Mouse (Mus musculus) intestine, embryonic 14.5 days (tissue): ENCODE measurements around the gene Samd4b. TPM values are rescaled to one million over a fixed set of nuclear protein-coding genes. Genes with fewer than 3 reads are reported as not detected.
"Not testable (repeated sequence)": the region's sequence is repeated elsewhere in the genome, so short reads cannot be mapped to it uniquely, and the experiment has no call there.

Source experiments
- ATAC-seq: fragments of 200-750 bp; cut with Nextera tagmentation; replicated peaks from 2 replicates; pipeline ENCODE4 v1.8.0; 2017; ENCODE audit warnings: low read depth, moderate number of reproducible peaks, moderate TSS enrichment, moderate library complexity; ENCODE audit not compliant: low FRiP score, low TSS enrichment
- DNase-seq: peaks from one replicate; pipeline ENCODE4 v3.0.0-alpha.2; 2018; ENCODE audit warnings: low spot score
- H3K27ac ChIP-seq: fragments of 300-500 bp; sonication (generic); 2 replicates; pipeline ENCODE4 v1.5.1; 2014; ENCODE audit warnings: low read depth, mild to moderate bottlenecking, control low read depth
- H3K27me3 ChIP-seq: fragments of 300-500 bp; sonication (generic); replicated peaks from 2 replicates; pipeline ENCODE4 v1.6.1; 2014; ENCODE audit warnings: low read length, control low read depth; ENCODE audit not compliant: control insufficient read depth, insufficient read depth
- H3K36me3 ChIP-seq: fragments of 300-500 bp; sonication (generic); 2 replicates; pipeline ENCODE4 v1.6.1; 2014; ENCODE audit warnings: low read length, control low read depth; ENCODE audit not compliant: control insufficient read depth, insufficient read depth
- H3K4me1 ChIP-seq: fragments of 300-500 bp; sonication (generic); replicated peaks from 2 replicates; pipeline ENCODE4 v1.6.1; 2014; ENCODE audit warnings: low read length, control low read depth, mixed read lengths; ENCODE audit not compliant: control insufficient read depth, insufficient read depth
- H3K4me2 ChIP-seq: fragments of 300-500 bp; sonication (generic); 2 replicates; pipeline ENCODE4 v1.6.1; 2014; ENCODE audit warnings: low read length
- H3K4me3 ChIP-seq: fragments of 300-500 bp; sonication (generic); 2 replicates; pipeline ENCODE4 v1.5.1; 2014; ENCODE audit warnings: low read depth, low read length, control low read depth, mixed read lengths
- H3K9ac ChIP-seq: fragments of 300-500 bp; sonication (generic); 2 replicates; pipeline ENCODE4 v1.6.1; 2014; ENCODE audit warnings: mild to moderate bottlenecking, low read length
- H3K9me3 ChIP-seq: fragments of 300-500 bp; sonication (generic); 2 replicates; pipeline ENCODE4 v1.6.1; 2016; ENCODE audit warnings: low read length, control low read depth; ENCODE audit not compliant: control insufficient read depth
- WGBS: fragments of 180-500 bp; shearing (Covaris S2); extraction: QIAGEN DNeasy Blood & Tissue Kit; methylation state at CpG from one replicate; pipeline ENCODE4 v1.1.7; 2014; 5-methylcytosine and 5-hydroxymethylcytosine counted together
- polyA plus RNA-seq: library from polyadenylated mRNA; unstranded; fragments of >200 nt; fragmentation: Nextera tagmentation; extraction: Ambion mirVana; gene quantifications from 2 replicates; pipeline ENCODE4 v1.2.1, GENCODE M21; 2014

The Samd4b gene
- polyA plus RNA-seq, 1 experiment from 2014 or later = 27.7 TPM

DNA sequence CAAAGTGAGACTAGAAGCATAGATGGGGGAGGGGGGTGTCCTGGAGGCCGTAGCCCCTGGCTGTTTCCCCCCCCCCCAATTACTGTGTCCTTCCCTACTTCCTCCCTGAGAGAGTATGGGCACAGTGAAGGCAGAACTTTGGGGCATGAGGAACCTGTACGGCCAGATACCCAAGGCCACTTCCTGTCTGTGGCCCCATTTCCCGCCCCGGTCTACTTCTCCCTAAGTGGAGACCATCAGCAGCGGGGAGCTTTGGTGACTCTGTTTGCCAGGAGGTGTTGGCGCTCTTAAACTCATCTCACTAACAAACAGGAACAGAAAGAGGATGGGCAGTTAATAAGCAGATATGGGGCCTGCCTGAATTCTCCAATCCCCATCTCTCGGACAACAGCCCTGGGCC, 50.3 kb downstream of the Samd4b start:
- H3K9ac ChIP-seq = no peak overlapping the region
- no peaks in the 10 kb centered on the region for H3K4me1 ChIP-seq
- peaks cover 39% of the 10 kb centered on the region for H3K27me3 ChIP-seq
- no peaks in the 10 kb centered on the region for H3K36me3 ChIP-seq
- no peak overlapping the region for H3K4me2 ChIP-seq
- no peak overlapping the region for H3K27ac ChIP-seq
- 71% methylated on average over 7 of the region's 7 CpGs for WGBS
- DNase-seq (no peak), ATAC-seq (no peak)
- no peak overlapping the region for H3K4me3 ChIP-seq
- no peaks in the 10 kb centered on the region for H3K9me3 ChIP-seq

DNA sequence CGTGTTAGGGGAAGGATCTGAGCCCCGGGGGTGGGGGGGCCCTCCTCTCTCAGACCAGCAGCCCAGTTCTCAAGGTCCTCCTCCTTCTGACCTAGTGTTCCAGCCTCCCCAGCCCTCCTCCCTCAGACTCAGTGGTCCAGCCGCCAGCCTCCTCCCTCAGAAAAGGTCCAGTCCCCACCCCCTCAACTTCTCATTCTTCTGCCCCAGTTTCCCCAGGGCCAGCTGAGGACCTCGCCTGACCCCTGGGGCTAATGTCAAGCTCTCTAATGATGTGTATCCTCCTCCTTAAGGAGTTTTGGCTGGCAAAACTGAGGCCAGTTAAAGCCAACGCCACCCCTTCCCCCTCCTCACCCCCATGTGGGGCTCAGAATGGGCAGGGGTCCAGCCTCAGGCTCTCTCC, 50.8 kb downstream of the Samd4b start, which contains the start of gene Nccrp1:
Nccrp1 (minus strand) TSS at position 101 of the 400 bp plus-strand sequence.
- H3K36me3 ChIP-seq = no peaks in the 10 kb centered on the region
- H3K4me2 ChIP-seq = peak within 1 kb of the TSS; percentile 43
- WGBS = 7% methylated on average over 5 of the region's 5 CpGs
- no peaks in the 10 kb centered on the region for H3K4me1 ChIP-seq
- peaks cover 39% of the 10 kb centered on the region for H3K27me3 ChIP-seq
- no peaks in the 10 kb centered on the region for H3K9me3 ChIP-seq
- ATAC-seq (no peak), DNase-seq (no peak)
- peak within 1 kb of the TSS; percentile 4; the same call in 1 of the 2 replicates for H3K4me3 ChIP-seq
- no peak within 1 kb of the TSS for H3K9ac ChIP-seq
- no peak within 1 kb of the TSS for H3K27ac ChIP-seq

DNA sequence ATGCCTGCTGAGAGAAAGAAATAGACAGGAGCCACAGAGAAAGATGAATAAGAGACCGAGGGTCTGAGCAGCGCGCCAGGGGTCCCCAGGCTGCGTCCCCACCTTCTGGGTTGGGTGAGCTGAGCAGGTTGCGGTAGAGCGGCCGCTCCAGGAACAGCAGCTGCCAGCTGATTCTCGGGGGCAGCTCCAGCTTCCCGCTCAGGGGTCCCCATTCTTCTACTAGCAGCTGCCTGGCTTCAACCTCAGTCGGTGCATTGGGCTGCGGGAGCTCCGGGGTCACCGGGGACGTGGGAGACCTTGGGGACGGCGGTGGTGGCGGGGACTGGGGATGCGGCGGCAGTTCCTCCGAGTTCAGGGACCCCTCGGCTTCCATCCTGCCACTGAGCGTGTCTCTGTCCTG, 51.3 kb downstream of the Samd4b start:
- H3K27me3 ChIP-seq = peaks cover 39% of the 10 kb centered on the region
- no peak overlapping the region for H3K9ac ChIP-seq
- no peaks in the 10 kb centered on the region for H3K36me3 ChIP-seq
- H3K4me3 ChIP-seq = peak overlapping the region; percentile 4; the same call in 1 of the 2 replicates
- no peak overlapping the region for H3K27ac ChIP-seq
- H3K4me1 ChIP-seq = no peaks in the 10 kb centered on the region
- peak; percentile 61 for DNase-seq
- no peaks in the 10 kb centered on the region for H3K9me3 ChIP-seq
- no peak for ATAC-seq
- 4% methylated on average over 22 of the region's 22 CpGs for WGBS
- peak overlapping the region; percentile 43 for H3K4me2 ChIP-seq

DNA sequence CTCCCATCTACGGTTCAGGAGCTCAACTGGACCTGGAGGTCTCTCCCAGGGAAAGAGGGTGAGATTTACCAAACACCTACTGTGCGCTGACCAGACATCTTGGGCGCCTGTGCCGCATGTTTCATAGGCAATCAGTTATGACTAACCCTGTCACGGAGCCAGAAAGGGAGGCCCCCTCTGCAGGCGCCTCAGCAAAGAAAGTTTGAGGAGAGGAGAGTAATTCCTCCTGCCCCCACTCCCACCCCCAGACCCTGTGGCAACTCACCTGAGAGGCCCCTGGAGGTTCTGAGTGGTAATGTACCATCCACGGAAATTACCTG, 52.1 kb downstream of the Samd4b start:
- no peak for DNase-seq
- ATAC-seq = no peak
- H3K9ac ChIP-seq = no peak overlapping the region
- no peak overlapping the region for H3K4me3 ChIP-seq
- 41% methylated on average over 7 of the region's 7 CpGs for WGBS
- no peak overlapping the region for H3K4me2 ChIP-seq
- H3K9me3 ChIP-seq = no peaks in the 10 kb centered on the region
- no peak overlapping the region for H3K27ac ChIP-seq
- H3K4me1 ChIP-seq = no peaks in the 10 kb centered on the region
- H3K27me3 ChIP-seq = peaks cover 39% of the 10 kb centered on the region
- H3K36me3 ChIP-seq = no peaks in the 10 kb centered on the region

DNA sequence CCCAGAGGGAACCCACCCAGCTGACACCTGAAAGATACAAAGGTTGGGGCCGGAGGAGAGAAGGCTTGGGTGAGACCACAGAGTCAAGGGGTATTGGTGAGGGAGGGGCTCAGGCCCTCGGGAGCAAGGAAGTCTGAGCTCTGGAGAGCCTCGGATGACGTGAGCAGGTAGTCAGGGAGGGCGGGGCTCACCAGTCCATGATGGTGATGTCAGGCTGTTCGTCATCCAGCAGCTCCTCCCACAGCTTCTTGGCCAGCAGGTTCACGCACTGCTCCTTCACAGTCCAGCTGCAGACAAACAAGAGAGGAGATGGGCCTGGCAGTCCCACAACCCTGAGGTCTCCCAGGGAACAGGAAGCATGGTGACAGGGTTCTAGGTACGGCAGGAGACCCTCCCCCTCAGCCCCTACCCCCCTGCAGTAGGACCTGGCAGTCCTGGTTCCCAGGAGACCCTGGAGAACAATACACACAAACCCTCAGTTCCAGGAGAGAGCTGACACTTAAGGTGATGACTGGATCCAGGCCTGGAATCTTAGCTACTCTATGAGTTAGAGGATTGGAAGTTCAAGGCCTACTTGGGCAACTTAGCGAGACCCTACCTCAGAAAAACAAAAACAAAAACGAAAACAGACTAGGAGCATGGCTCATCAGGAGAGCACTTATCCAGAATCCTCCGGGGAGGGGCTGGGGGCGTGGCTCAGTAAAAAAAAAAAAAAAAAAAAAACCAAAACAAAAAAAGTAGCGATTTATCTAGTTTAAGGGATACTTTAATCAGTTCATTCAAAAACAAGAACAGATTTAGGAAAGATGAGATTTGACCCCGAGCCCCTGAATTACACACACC, 52.7 kb downstream of the Samd4b start:
- ATAC-seq = peak; percentile 68
- Histone ChIP-seq H3K9ac (no peak overlapping the region), H3K27me3 (peaks cover 39% of the 10 kb centered on the region), H3K27ac (no peak overlapping the region), H3K36me3 (no peaks in the 10 kb centered on the region), H3K4me3 (no peak overlapping the region), H3K4me1 (no peaks in the 10 kb centered on the region), H3K4me2 (no peak overlapping the region), H3K9me3 (no peaks in the 10 kb centered on the region)
- 26% methylated on average over 14 of the region's 14 CpGs for WGBS
- peak; percentile 74 for DNase-seq

DNA sequence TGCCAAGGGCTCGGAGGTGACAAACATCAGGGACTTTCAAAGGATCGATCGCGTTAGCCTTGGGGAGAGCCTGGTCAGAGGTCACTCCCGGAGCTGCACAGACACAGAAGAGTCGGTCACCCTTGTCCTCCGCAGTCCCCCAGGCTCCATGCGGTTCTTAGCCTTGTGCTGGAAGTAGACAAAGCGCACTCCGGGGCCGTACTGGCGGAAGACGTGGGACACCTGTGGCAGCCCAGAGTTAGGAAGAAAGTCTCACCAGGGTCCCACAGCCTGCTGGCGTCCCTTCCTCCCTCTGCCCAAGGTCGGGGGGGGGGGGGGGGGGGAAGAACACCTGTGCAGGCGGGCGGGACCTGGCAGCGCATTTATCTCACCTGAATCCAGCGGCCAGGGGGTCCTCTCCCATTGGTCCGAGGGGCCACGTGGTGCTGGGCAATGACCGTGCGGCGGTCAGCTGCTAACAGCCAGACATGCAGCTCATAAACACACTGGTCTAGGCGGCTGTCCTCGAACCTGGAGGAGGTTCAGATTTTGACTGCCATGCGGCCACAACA, 53.8 kb downstream of the Samd4b start:
- Histone ChIP-seq H3K36me3 (no peaks in the 10 kb centered on the region), H3K4me3 (no peak overlapping the region; the same call in 1 of the 2 replicates), H3K9ac (no peak overlapping the region), H3K27ac (no peak overlapping the region), H3K9me3 (no peaks in the 10 kb centered on the region), H3K4me2 (peak overlapping the region; percentile 34; the same call in 1 of the 2 replicates), H3K27me3 (peaks cover 39% of the 10 kb centered on the region), H3K4me1 (no peaks in the 10 kb centered on the region)
- DNase-seq = peak; percentile 69
- 4% methylated on average over 26 of the region's 27 CpGs for WGBS
- peak; percentile 50; the same call in 1 of the 2 replicates for ATAC-seq

DNA sequence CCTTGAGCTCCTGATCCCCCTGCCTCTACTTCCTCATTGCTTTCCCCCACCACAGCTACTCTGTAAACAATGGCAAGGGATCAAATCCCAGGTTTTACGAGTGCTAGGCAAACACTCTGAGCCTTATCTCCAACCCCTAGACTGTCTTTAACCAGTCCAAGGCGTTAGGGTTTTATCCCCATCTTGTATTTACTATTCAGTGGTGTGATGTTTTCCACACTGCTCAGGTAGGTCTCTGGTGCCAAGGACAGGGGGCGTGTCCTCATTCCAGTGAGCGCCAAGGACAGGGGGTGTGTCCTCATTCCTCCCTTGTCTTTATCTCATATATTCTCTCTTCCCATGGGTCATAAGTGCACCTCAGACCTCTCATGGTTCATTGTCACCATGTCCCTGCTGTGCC, 57.4 kb downstream of the Samd4b start, which contains the start of gene Sycn:
Sycn (plus strand) TSS at position 360 of the 400 bp plus-strand sequence.
- H3K27me3 ChIP-seq = peaks cover 14% of the 10 kb centered on the region
- no peaks in the 10 kb centered on the region for H3K4me1 ChIP-seq
- H3K9me3 ChIP-seq = no peaks in the 10 kb centered on the region
- no peak within 1 kb of the TSS for H3K4me3 ChIP-seq
- H3K9ac ChIP-seq = no peak within 1 kb of the TSS
- H3K27ac ChIP-seq = no peak within 1 kb of the TSS
- peak; percentile 53 for DNase-seq
- WGBS = 59% methylated on average over 4 of the region's 4 CpGs
- no peaks in the 10 kb centered on the region for H3K36me3 ChIP-seq
- ATAC-seq = peak; percentile 73
- no peak within 1 kb of the TSS for H3K4me2 ChIP-seq

DNA sequence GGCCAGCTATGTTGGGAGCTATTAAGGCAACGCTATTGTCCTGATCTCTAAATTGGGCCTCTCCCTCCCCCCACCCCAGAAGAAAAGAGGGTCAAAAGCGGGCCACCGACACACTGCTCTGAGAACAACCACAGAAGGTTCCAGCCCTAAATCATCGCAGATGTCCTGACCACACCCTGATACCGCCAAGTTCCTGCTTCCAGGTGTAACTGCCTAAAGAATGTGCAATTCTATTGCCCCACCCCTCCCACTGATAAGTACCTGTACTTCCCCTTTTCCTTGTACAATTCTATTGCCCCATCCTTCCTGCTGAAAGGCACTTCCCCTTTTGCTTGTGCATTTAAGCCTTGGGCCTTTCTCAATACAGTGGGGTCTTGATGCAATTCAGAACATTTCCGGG, 59.1 kb downstream of the Samd4b start:
- H3K4me2 ChIP-seq, ATAC-seq, H3K4me1 ChIP-seq, H3K36me3 ChIP-seq, H3K27ac ChIP-seq, H3K27me3 ChIP-seq, H3K9me3 ChIP-seq, H3K4me3 ChIP-seq, DNase-seq, H3K9ac ChIP-seq: not testable (repeated sequence)
- 94% methylated on average over 6 of the region's 6 CpGs for WGBS
